Mouse (Mus musculus): ENCODE results near the gene Fsd1.

DNA sequence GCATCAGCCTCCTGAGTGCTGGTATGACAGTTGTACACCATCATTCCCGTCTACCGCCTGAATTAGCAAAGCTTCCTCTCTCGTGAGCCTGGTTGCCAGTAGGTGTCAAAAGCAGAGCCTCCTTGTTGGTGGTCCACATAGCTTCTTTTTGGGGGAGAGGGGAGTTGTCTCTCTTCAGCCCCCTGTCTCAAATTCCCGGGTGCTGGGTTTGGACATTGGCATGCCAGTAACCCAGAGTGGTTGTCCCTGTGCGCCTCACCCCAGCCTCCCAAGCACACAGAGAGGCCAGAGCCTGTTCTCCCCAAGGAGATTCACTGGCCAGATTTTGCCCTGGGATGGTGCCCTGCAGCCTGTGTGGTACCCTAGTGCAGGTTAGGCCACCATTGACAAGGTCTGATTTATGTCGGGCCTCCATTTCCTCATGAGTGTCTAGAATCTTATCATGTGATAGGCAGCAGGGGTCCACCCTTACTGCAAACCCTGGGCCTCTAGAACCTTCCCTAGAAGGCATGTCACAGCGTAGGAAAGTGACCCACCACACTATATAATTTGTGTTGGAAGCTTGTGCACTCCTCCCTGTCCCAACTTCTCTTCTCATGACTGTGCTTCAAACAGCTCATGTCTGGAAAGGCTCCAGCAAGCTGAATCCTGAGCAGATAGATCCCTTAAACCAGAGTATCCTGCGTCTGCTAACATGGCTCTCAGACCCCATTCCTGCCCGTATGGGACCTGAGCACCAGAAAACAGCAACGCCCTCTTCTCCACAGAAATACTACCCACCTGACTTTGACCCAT, 26.2 kb upstream of the Fsd1 start:
- TF ChIP-seq CTCF (conservative IDR thresholded peaks at IDR 0.05 in 1 of 2, IDR thresholded peaks at IDR 0.05 in 1 of 2; ENCODE audit: low read depth in 2 of 2, low read length in 2 of 2), result no peak
- no peak for TF ChIP-seq USF1 (IDR thresholded peaks at IDR 0.05; ENCODE audit: low read depth, low read length)
- no peak for TF ChIP-seq MAFK (IDR thresholded peaks at IDR 0.05; ENCODE audit: insufficient replicate concordance, low read length)
- TF ChIP-seq RCOR1 (conservative IDR thresholded peaks at IDR 0.05; ENCODE audit: low read depth, low read length), result no peak
- TF ChIP-seq SMC3 (IDR thresholded peaks at IDR 0.05; ENCODE audit: low read depth, low read length), result no peak
- no peak for TF ChIP-seq MAX (IDR thresholded peaks at IDR 0.05; ENCODE audit: low read length)

All from CH12.LX (cell line).